Mouse (Mus musculus): Measurements from ENCODE around the gene Heatr3. TPM values are rescaled to one million over a fixed set of nuclear protein-coding genes. Genes with fewer than 3 reads are reported as not detected.

Gene Heatr3
- polyA plus RNA-seq, 1 experiment from 2014 or later: 10.0 TPM

DNA sequence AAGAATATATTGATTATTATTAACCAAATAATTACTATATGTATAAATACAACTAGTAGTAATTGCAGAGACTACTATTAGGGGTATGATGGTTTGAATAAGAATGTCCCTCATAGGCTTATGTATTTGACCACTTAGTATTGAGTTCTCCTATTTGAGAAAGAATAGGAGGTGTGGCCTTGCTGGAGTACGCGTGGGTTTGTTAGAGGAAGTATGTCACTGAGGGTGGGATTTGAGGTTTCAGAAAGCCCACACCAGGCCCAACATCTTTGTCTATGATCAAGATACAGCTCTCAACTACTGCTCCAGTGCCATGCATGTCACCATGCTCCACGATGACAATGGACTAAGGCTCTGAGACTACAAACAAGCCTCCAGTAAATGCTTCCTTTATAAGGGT is 1.6 kb downstream of the Heatr3 start:
- TF ChIP-seq CTCF (IDR thresholded peaks at IDR 0.05; ENCODE audit: low read depth): no peak
- H3K27ac ChIP-seq (ENCODE audit: low read depth, low read length): peak overlapping the region; percentile 11; the same call in 1 of the 2 replicates
- no peak overlapping the region for H3K4me3 ChIP-seq (ENCODE audit: low read depth, low read length)
- H3K4me1 ChIP-seq (replicated peaks; ENCODE audit: control insufficient read depth, insufficient read depth, low read length): peaks cover 4% of the 10 kb centered on the region; the same call in 1 of the 2 replicates
- no peak for ATAC-seq
- no peak overlapping the region for H3K9ac ChIP-seq (ENCODE audit: low read depth, low read length)
- peaks cover 23% of the 10 kb centered on the region for H3K36me3 ChIP-seq (ENCODE audit: control insufficient read depth, insufficient read depth)
- no peak overlapping the region for H3K4me2 ChIP-seq (replicated peaks; ENCODE audit: low read depth)
- 90% methylated on average over 3 of the region's 3 CpGs for WGBS
- no peaks in the 10 kb centered on the region for H3K27me3 ChIP-seq (replicated peaks; ENCODE audit: control insufficient read depth, insufficient read depth, low read length)
- H3K9me3 ChIP-seq (ENCODE audit: control insufficient read depth): no peaks in the 10 kb centered on the region

DNA sequence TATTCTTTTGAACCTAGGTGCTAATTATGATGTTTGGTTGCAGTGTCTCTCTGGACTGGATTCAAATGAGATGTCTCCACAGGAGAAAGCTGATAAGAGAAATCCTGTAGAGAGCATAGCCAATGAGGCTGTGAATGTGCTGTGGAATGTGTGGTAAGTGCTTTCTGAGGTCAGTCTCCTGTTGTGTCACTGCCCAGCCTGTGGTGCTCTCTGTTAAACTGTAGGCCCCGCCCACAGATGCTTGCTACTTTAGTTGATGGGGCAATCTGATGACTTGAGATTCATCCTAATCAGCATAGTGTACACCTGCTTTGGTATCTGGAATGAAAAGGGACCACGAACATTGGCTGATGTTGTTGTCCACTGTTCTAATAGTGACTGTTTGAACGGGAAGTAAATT is 4.0 kb downstream of the Heatr3 start:
- Histone ChIP-seq H3K27me3 (replicated peaks; ENCODE audit: control insufficient read depth, insufficient read depth, low read length) (no peaks in the 10 kb centered on the region), H3K36me3 (ENCODE audit: control insufficient read depth, insufficient read depth) (peaks cover 17% of the 10 kb centered on the region), H3K27ac (ENCODE audit: low read depth, low read length) (no peak overlapping the region)

GRCm38 (mm10) chr8:88144041-88144440 is 6.4 kb downstream of the Heatr3 start:
- Histone ChIP-seq H3K27me3 (replicated peaks; ENCODE audit: control insufficient read depth, insufficient read depth, low read length) (no peaks in the 10 kb centered on the region), H3K9ac (ENCODE audit: low read depth, low read length) (no peak overlapping the region), H3K27ac (ENCODE audit: low read depth, low read length) (no peak overlapping the region), H3K4me1 (replicated peaks; ENCODE audit: control insufficient read depth, insufficient read depth, low read length) (no peaks in the 10 kb centered on the region), H3K4me2 (replicated peaks; ENCODE audit: low read depth) (no peak overlapping the region), H3K36me3 (ENCODE audit: control insufficient read depth, insufficient read depth) (peaks cover 36% of the 10 kb centered on the region), H3K9me3 (ENCODE audit: control insufficient read depth) (no peaks in the 10 kb centered on the region), H3K4me3 (ENCODE audit: low read depth, low read length) (no peak overlapping the region)
- WGBS: 67% methylated on average over 5 of the region's 5 CpGs
- no peak for ATAC-seq
- no peak for TF ChIP-seq CTCF (IDR thresholded peaks at IDR 0.05; ENCODE audit: low read depth)

More for the DNA sequence above, 4.0 kb downstream of the Heatr3 start:
- Histone ChIP-seq H3K9ac (ENCODE audit: low read depth, low read length) (no peak overlapping the region), H3K4me1 (replicated peaks; ENCODE audit: control insufficient read depth, insufficient read depth, low read length) (peaks cover 4% of the 10 kb centered on the region; the same call in 1 of the 2 replicates), H3K4me2 (replicated peaks; ENCODE audit: low read depth) (no peak overlapping the region), H3K9me3 (ENCODE audit: control insufficient read depth) (no peaks in the 10 kb centered on the region), H3K4me3 (ENCODE audit: low read depth, low read length) (no peak overlapping the region)
- no peak for ATAC-seq
- TF ChIP-seq CTCF (IDR thresholded peaks at IDR 0.05; ENCODE audit: low read depth): no peak
- 86% methylated on average over 3 of the region's 3 CpGs for WGBS

- H3K9me3 ChIP-seq (ENCODE audit: control insufficient read depth): no peaks in the 10 kb centered on the region
- no peak for ATAC-seq
- no peaks in the 10 kb centered on the region for H3K27me3 ChIP-seq (replicated peaks; ENCODE audit: control insufficient read depth, insufficient read depth, low read length)
- H3K4me2 ChIP-seq (replicated peaks; ENCODE audit: low read depth): no peak overlapping the region
- H3K4me1 ChIP-seq (replicated peaks; ENCODE audit: control insufficient read depth, insufficient read depth, low read length): no peaks in the 10 kb centered on the region
- H3K36me3 ChIP-seq (ENCODE audit: control insufficient read depth, insufficient read depth): peaks cover 56% of the 10 kb centered on the region
- no peak for TF ChIP-seq CTCF (IDR thresholded peaks at IDR 0.05; ENCODE audit: low read depth)
- H3K9ac ChIP-seq (ENCODE audit: low read depth, low read length): no peak overlapping the region
- no peak overlapping the region for H3K27ac ChIP-seq (ENCODE audit: low read depth, low read length)
- H3K4me3 ChIP-seq (ENCODE audit: low read depth, low read length): no peak overlapping the region
- 95% methylated on average over 6 of the region's 6 CpGs for WGBS
Observed at GRCm38 (mm10) chr8:88150910-88151371, 13.3 kb downstream of the Heatr3 start.

DNA sequence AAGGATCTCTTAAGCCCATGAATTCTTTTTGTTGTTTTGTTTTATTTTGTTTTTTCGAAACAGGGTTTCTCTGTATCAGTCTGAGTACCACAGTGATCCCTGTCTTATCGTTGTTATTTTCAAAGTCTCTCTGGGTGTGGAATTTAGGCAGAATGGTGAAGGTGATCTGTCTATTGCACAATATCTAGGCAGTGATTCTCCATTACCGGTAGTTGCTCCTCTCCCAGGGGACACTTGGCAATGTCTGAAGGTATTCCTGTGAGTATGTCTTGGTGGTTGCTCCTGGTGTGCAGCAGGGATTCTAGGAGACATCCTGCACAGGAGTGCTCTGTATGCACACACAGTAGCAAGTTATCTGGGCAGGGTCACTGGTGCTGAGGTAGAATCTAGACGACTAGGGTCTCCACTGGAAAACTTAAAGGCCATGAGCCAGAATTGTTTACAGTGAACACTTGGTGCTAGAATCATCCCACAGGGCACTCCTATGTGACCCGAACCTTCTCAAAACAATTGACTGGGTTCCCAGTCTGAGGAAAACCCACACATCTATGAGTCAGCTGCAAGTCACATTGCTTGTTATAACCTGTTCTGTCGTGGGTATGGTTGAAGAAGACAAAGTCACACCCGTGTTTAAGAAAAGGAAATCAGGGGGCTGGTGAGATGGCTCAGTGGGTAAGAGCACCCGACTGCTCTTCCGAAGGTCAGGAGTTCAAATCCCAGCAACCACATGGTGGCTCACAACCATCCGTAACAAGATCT is 22.8 kb downstream of the Heatr3 start:
- peaks cover 57% of the 10 kb centered on the region for H3K36me3 ChIP-seq (ENCODE audit: control insufficient read depth, insufficient read depth)
- no peak for TF ChIP-seq CTCF (IDR thresholded peaks at IDR 0.05; ENCODE audit: low read depth)

GRCm38 (mm10) chr8:88161439-88161838 is 23.8 kb downstream of the Heatr3 start:
- Histone ChIP-seq H3K9ac (ENCODE audit: low read depth, low read length) (no peak overlapping the region), H3K9me3 (ENCODE audit: control insufficient read depth) (no peaks in the 10 kb centered on the region), H3K27me3 (replicated peaks; ENCODE audit: control insufficient read depth, insufficient read depth, low read length) (no peaks in the 10 kb centered on the region), H3K36me3 (ENCODE audit: control insufficient read depth, insufficient read depth) (peaks cover 53% of the 10 kb centered on the region), H3K27ac (ENCODE audit: low read depth, low read length) (no peak overlapping the region), H3K4me2 (replicated peaks; ENCODE audit: low read depth) (no peak overlapping the region), H3K4me1 (replicated peaks; ENCODE audit: control insufficient read depth, insufficient read depth, low read length) (no peaks in the 10 kb centered on the region), H3K4me3 (ENCODE audit: low read depth, low read length) (no peak overlapping the region)
- WGBS: 76% methylated on average over 5 of the region's 5 CpGs
- peak; percentile 83 for TF ChIP-seq CTCF (IDR thresholded peaks at IDR 0.05; ENCODE audit: low read depth)
- no peak for ATAC-seq

More for the DNA sequence above, 22.8 kb downstream of the Heatr3 start:
- Histone ChIP-seq H3K4me3 (ENCODE audit: low read depth, low read length) (no peak overlapping the region), H3K27me3 (replicated peaks; ENCODE audit: control insufficient read depth, insufficient read depth, low read length) (no peaks in the 10 kb centered on the region), H3K4me2 (replicated peaks; ENCODE audit: low read depth) (no peak overlapping the region), H3K27ac (ENCODE audit: low read depth, low read length) (no peak overlapping the region), H3K9ac (ENCODE audit: low read depth, low read length) (no peak overlapping the region), H3K4me1 (replicated peaks; ENCODE audit: control insufficient read depth, insufficient read depth, low read length) (no peaks in the 10 kb centered on the region), H3K9me3 (ENCODE audit: control insufficient read depth) (no peaks in the 10 kb centered on the region)
- WGBS: 84% methylated on average over 9 of the region's 10 CpGs
- ATAC-seq: no peak
